Mouse (Mus musculus): Measurements from ENCODE around the gene Gm42715.
"Not testable (repeated sequence)": the region's sequence is repeated elsewhere in the genome, so short reads cannot be mapped to it uniquely, and the experiment has no call there.

The Gm42715 gene

DNA sequence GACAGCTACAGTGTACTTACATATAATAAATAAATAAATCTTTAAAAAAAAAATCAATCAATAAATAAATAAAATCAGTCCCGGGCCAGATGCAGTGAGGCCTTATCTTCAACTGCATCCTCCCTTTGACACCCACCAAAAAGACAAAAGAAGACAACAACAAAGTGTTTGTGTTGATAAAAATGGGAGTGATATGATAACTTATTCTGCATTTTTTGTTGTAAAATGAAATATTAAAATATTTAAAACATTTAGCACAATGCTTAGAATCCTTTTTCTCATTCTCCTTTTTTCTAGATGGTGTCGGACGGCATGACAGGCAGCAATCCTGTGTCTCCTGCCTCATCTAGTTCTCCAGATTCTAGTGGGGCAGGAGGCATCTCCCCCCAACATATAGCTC lies at the start of gene Gm42715:
TSS of gene Gm42715 (plus strand) at position 301 of the 400 bp plus-strand sequence.
- no peak for DNase-seq (ENCODE audit: low spot score in 2 of 2)

DNA sequence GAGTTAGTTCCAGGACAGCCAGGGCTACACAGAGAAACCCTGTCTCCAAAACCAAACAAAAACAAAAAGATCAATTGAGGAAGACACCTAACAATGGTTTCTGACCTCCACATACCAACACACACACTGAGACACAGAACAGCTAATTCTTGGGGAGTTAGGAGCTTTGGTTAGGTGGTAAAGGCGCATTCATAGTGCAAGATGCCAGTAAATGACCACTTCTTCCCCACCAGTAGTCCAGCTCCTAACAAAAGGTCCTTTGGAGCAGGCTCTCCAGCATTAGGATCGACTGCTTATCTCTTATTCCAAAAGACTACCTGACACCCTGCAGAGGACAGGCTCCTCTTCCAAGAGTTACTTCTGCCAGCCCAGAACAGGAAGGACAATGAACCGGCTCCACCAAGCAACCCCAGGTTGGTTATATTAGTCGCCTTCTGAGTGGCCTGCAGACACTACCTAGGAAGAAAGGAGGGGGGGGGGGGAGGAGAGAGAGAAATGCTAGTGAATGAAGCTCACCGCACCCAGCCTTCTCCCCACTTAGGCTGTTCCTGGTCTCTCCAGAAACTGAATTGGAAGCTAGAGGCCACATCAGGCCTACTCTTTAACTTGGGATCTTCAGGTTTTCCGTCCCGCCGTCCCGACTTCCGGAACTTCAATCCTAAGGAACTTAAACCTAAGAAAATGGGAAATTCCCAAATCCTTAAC lies 49.2 kb upstream of the Gm42715 start:
- no peak for DNase-seq (ENCODE audit: low spot score in 2 of 2)

DNA sequence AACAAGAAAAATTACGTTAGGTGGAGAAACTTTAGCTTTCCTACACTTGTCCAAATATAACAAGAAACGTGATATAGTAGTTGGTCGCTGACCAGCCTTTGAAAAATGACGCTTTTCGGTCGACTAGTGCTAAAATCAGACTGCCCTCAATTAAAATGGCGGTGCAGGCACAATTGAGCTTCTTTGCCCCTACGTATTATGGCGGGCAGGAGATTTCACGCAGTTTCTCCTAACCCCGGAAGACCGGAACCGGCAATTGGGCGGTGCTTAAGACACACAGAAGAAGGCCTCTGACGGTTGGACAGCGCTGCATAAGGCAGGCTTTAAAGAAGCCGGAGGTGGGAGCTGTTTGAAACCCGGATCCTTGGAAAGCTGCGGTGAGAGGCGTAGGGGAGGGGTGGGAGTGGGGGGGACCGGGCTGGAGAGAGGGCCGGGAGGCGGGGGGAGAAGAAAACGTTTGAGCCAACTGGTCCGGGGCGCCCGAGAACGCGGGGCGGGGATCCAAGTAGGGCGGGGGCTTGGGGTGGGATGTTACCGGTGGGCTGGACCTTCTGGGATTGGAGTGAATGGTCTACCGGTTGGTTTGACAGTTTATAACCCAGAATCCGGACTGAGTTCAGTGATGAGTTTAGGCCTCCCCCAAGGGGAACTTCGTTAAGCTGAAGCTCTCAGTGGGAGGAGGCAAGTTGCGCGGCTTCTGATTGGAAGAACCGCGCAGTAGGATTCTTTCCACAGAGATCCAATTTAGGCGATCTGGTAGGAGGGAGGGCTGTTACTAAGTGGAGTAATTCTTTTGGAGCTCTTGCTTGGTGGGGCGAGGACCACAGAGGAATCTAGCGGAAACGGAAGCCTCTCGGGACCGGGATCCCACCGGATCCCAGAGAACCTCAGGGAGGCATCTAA lies 48.4 kb upstream of the Gm42715 start:
- peak; percentile 72 to 80 for DNase-seq (ENCODE audit: low spot score in 2 of 2)

DNA sequence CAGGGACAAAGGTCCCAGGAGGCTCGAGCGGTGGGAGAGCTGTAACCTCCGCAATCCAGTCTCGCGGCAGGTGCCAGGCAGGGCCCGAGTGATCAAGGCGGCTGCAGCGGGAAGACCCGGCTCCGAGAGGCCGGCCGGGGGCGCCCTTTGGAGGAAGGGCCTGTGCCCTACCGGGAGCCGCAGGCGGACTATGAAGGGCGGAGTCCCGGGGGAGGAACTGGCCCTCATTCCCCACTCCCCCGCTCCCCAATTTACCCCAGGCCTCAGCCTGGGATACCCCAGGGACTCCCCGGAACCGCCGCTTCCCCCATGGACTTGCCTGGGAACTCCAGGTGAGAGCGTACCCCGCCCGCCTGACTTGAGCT lies 47.8 kb upstream of the Gm42715 start:
- peak in 1 of 2 experiments; percentile 47 for DNase-seq (ENCODE audit: low spot score in 2 of 2)

DNA sequence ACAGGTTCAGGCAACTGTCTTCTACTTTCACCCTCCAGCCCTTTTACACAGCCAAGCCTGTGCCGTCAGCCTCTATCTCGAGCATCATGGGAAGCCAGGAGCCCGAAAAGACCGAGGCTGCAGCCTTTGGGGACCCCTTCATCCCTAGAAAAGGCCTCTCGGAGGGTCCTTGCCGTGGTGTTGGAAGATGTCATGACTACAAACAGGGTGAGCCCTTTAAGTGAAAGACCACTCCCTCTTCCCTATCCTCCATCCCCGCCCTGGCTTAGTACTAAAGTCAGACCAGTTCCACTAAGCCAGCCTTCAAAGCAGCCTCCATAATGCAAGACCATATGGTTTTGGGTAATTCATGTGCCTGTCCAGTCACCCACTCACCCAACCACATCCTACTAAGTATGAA lies 47.3 kb upstream of the Gm42715 start:
- no peak for DNase-seq (ENCODE audit: low spot score in 2 of 2)

DNA sequence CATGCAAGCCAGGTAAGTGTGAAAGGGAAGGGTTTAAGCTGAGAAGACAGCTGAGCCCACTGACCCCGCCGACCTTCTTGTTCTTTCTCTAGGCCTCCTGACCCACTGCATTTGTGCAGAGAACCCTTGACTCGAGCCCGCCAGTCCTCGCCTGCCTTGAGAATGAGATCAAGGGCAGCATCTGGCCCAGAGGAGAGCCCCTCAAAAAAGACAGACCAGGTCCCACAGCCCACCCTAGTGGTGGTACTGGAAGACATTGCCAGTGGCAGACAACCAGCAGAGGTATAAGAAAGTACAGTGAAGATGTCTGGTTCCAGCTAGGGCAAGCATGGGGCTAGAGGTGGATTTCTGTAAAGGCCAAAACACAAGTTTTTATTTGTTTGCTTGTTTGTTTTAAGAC lies 45.7 kb upstream of the Gm42715 start:
- no peak for DNase-seq (ENCODE audit: low spot score in 2 of 2)

DNA sequence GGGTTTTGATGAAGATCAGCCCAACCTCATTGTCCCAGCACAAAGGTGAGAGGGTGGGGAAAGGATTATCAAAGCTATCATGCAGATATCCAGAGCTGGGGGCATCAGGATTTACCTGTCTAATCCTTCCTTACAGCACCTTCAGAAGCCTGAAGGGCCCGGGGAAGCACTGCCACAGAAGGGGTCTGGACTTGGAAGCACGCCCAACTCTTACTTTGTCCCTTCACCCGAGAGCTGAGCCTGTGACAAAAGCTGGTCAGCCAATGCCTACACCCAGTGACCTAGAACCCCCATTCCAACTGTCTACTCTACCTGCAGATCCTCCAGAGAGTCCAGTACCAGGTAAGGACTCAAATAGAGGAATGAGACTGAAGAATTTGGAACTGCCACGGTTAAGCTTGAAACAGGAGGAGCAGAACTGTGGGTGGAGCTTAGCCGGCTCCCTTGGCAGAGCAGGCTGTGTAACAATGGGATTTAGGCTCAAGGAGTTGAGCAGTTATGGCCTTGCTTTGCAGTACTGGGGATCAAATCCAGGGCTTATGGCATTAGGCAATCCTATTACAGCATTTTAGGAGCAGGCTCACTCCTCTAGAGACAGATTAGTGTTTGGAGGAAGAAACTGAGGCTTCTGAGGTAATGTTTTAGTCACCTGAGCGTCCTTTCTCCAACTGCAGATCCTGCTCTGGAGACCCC lies 44.9 kb upstream of the Gm42715 start:
- no peak for DNase-seq (ENCODE audit: low spot score in 2 of 2)

DNA sequence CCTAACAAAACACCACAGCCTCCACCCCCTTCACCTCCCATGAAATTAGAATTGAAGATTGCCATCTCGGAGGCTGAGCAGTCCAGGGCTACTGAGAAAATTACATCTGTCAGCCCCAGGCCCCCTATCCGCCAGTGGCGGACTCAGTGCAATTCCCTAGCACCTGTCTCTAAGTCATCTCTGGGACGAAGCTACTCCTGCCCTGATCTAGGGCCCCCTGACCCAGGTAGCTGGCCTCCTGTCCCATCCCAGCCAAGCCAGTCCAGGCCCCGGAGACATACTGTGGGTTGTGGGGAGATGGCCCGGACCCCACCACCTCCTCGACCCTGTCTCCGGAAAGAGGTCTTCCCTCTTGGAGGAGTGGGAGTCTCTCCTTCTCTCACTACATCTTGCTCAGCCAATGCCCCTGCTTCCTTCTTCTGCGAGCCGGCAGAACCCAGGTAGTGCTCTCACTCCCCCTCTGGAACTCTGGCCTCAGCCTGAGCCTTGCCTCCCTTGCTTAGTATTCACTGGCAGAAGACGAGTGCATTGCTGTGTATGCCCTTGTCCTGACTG lies 44.1 kb upstream of the Gm42715 start:
- DNase-seq (ENCODE audit: low spot score in 2 of 2): no peak

DNA sequence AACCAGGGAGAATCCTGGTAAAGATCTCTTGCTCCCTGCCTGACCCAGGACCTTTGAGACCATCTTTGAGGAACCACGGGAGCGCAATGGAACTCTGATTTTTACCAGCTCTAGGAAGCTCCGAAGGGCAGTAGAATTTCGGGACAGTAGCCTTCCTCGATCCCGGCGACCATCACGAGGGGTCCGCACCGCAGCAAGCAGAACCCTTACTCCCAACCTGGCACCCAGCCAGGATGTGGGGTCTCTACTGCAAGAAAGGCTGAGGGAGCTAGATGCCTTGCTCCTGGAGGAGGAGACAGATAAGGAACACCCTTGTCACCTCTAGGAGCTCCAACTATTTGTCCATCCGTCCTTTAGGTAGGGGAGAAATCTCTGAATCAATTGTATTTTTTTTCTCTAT lies 43.0 kb upstream of the Gm42715 start:
- no peak for DNase-seq (ENCODE audit: low spot score in 2 of 2)

DNA sequence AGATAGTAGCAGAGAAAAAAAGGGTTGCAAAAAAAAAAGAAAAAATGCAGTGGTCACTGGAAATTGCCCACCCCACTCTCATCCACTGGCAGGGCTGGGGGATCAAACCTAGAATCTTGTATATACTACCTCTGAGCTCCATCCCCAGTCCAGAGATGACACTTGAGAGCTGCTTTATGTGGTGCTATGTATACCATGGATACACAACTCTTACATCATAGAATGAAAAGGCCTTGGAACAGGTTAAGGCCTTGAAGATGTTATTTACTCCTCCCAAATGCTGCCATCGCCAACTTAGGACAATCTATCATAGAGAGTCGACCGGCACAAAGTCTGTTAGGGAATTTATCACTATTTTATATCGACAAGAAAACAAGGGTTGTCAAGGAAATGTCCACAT lies 42.5 kb upstream of the Gm42715 start:
- no peak for DNase-seq (ENCODE audit: low spot score in 2 of 2)

DNA sequence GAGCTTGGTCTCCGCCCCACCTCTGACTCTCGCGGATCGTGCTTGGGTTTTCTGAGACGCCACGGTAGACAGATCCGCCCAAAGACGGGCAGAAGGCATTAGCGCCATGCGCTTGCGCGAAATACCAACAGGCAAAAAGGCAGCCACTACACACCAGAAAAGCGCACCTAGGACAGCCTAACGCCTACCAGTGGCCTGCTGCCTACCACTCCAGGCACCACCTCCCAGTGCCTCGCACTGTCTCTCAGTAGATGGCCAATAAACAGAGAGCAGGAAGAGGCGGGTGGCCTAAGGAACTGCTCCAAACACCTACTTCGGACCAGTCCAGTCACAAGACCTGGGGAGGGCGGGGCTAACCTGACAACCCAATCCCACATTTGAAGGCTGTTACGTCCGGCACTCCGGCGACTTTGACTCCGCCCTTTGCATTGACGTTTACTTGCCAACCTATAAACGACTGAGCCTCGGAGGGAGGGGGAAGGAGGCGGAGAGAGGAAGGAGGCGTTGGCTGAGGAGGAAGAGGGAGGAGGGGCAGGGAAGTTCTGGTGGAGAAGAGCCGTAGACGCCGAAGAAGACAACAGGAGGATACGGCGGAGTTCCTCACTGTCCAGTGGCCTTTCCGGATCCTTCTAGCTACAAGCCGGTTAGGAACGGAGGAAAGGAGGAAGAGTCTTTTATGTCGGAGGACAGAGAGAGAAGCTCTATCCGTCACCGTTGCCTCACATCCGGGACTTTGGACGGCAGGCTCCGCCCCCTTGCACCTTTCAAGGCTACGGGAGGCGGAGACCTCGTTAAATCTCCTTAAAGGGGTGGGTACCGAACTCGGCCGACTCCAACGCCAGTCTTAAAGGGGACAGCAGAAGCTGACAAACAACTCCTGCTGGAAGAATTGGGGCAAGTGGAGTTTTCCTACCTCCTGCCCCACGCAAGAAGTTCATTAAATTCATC lies 41.4 kb upstream of the Gm42715 start:
- DNase-seq (ENCODE audit: low spot score in 2 of 2): peak; percentile 97 to 98

DNA sequence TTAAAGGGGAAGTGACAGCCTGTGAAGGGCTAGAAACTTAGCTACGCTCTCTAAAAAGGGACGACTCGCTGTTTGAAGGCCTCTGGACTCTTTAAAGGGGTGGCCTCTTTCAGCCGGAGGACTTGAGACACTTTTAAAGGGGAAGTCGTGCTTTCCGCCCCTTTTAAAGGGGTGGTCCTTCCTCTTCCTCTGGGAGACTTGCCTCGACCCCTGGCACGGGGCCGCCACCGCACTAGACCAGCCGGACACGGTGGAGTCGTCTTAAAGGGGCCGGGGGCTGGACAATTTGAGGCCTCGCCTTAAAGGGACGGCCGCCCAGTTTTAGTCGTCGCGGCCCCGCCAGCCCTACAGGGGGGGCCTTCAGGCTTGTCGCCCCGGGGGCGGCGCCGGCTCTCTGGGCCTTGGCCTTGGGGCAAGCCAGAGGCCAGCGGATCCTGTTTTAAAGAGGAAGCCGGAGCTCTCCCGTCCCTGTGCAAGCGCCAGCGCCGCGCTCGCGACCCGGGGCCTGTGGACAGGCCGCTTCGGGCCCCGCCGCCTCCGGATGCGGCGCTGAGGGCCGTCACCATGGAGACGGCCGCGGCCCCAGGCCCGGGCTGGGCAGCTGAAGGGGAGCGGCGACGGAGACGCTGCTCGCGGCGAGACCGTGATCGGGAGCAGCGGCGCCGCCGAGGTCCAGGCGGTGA lies 40.6 kb upstream of the Gm42715 start, which contains the start of gene Fbrs:
TSS of gene Fbrs (plus strand) at position 565 of the 683 bp plus-strand sequence.
- DNase-seq (ENCODE audit: low spot score in 2 of 2): peak; percentile 64 to 78

DNA sequence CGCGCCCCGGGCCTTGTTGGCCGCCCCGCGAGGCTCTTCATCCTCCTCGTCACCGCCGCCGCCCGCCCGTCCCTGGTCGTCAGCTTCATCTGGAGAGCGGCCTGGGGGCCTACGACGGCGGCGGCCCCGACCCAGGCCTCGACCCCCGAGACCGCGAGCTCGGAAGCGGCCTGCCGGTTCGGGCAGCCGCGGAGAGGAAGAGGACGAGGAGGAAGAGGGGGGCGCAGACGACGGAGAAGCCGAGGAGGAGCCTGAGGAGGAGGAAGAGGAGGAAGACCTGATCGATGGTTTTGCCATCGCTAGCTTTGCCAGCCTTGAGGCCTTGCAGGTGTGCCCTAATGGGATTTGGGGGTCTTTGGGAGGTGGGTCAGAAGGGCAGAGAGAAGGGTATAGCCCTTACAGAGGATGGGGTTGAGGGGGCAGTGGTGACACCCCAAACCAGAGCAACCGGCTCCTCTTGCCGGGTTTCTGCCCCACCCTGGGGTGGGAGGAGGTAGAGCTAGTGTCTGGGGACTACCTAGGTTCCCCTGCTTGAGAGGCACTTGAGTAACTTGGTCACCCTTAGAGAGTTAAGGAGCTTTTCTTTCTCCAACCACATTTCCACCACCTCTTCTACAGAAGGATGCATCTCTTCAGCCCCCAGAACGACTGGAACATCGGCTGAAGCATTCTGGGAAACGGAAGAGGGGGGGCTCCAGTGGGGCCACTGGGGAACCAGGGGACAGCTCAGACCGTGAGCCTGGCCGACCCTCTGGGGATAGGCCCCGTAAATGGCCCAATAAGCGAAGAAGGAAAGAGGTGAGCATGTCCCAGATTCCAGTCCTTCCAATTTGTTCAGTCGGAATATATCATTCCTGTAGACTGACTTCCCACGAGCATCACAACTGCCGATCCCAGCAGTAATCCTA lies 39.8 kb upstream of the Gm42715 start:
- peak in 1 of 2 experiments; percentile 36 for DNase-seq (ENCODE audit: low spot score in 2 of 2)

DNA sequence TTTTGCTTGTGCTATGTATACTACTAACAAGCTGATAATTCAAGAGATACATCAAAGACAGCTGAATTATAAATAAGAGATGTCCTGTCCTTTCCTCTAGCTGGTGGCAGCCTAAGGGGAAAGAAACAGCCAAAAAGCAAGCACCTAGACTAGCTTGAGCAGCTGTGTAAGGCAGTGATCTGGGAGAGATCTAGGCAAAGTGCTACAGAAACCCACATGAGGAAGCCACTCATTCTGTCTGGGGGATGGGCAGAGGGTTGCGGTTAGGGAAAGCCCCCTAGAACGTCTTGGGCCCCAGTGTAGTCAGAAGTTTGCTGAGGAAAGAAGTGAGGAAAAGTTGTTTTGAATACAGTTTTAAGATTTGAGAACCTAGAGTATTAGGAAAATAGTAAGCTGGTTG lies 39.1 kb upstream of the Gm42715 start:
- peak in 1 of 2 experiments; percentile 58 for DNase-seq (ENCODE audit: low spot score in 2 of 2)

DNA sequence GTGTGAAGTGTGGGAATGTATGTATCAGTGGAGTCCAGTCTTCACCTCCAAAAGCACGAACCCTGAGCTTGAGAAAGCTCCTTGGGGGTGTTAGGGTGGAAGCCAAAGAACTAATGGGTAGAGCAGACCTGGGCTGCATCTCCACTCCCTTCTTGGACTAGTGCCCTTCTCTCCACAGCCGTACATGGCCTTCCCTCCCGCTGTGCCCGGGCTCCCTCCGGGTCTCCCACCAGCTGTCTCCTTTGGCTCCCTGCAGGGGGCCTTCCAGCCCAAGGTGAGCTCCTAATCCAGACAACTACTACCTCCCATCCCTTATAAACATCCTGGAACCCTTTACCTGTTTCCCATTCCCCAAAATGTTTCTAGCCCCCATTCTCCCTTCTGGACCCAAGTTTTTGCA lies 34.0 kb upstream of the Gm42715 start:
- no peak for DNase-seq (ENCODE audit: low spot score in 2 of 2)

DNA sequence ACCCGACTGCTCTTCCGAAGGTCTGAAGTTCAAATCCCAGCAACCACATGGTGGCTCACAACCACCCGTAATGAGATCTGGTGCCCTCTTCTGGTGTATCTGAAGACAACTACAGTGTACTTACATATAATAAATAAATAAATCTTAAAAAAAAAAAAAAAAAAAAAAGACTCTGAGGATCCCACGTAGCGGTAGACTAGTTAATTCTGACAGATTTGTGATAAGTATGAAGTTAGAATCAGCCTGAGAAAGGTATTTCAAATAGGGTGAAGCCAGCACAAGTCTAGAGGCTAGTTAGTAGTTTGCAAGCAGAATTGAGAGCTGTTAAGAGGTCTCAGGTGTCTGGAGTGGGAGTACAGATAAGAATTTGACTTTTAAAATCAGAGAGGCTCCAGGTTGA lies 31.0 kb upstream of the Gm42715 start:
- DNase-seq (ENCODE audit: low spot score in 2 of 2): not testable (repeated sequence)

DNA sequence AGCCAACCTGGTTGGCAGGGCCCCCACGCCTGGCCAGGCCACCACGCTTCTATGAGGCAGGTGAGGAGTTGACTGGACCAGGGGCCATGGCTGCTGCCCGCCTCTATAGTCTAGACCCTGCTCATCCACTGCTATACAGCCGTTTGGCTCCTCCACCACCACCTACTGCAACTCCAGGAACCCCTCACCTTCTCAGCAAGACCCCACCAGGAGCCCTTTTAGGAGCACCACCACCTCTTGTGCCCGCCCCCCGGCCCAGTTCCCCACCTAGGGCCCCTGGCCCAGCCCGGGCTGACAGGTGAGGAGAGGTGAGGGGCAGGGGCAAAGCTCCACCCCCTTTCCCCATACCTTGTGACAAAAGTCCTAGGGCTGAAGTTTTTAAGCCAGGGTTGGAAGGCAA lies 29.4 kb upstream of the Gm42715 start:
- no peak for DNase-seq (ENCODE audit: low spot score in 2 of 2)

DNA sequence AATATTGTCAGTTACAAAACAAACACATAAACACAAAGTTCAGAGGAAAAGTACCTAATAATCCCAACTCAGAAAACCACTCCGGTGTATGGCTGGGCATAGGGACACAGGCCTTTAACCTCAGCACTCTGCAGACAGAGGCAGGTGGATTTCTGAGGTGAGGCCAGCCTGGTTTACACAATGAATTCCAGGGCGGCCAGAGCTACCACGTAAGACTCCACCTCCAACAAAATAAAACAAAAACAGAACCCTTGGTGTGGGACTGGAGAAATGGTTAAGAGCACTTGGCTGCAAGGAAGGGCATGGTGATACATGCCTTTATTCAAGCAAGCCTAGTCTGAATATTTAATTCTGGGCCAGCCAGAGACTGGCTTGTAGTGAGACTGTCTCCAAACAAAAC lies 27.5 kb upstream of the Gm42715 start:
- DNase-seq (ENCODE audit: low spot score in 2 of 2): no peak

DNA sequence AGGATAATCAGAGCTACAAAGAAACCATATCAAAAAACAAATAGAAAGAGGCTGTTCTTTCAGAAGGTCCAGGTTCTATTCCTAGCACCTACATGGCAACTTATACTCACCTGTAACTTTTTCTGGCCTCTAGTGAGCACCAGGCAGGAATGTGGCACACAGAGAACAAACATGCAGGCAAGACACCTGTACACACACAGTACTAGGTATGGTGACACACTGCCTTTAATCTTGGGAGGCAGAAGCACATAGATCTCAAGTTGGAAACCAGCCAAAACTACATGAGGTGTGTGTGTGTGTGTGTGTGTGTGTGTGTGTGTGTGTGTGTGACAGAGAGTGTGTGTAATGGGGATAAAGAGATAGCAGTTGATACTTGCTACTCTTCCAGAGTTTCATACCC lies 24.7 kb upstream of the Gm42715 start:
- no peak for DNase-seq (ENCODE audit: low spot score in 2 of 2)

Measured in spleen, postnatal 14 days (tissue).